Mouse (Mus musculus): Measurements from ENCODE around the gene Pusl1. TPM values are rescaled to one million over a fixed set of nuclear protein-coding genes. Genes with fewer than 3 reads are reported as not detected.

Gene Pusl1
- polyA plus RNA-seq, 2 experiments, result 12.9 to 16.8 TPM

DNA sequence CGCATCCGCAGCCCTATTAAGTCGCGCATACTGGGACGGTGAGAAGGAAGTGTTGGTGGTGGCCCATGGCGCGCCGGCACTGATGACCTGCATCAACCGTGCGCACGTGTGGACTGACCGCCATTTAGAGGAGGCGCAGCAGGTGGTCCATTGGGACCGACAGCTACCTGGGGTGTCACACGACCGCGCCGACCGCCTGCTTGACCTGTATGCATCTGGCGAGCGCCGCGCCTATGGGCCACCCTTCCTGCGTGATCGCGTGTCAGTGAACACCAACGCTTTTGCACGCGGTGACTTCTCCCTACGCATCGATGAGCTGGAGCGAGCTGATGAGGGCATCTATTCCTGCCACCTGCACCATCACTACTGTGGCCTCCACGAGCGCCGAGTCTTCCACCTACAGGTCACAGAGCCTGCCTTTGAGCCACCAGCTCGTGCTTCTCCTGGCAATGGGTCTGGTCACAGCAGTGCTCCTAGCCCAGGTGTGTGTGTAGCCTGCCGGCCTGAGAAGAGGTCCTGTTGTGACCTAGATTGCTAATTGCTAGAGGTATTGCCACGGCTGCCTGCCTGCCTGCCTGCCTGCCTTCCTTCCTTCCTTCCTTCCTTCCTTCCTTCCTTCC lies 49.8 kb downstream of the Pusl1 start:
- no peak overlapping the region for H3K4me3 ChIP-seq (ENCODE audit: insufficient read depth in 1 of 2, low read depth in 2 of 2, low read length in 2 of 2)
- TF ChIP-seq EP300 (IDR thresholded peaks at IDR 0.05; ENCODE audit: low read depth) (no peak), CTCF (IDR thresholded peaks at IDR 0.05; ENCODE audit: low read depth) (no peak)
- H3K36me3 ChIP-seq (replicated peaks; ENCODE audit: control insufficient read depth, insufficient read depth, low read depth), result no peaks in the 10 kb centered on the region
- no peak overlapping the region for H3K27ac ChIP-seq
- H3K27me3 ChIP-seq (ENCODE audit: control insufficient read depth, insufficient read depth, low read length), result peaks cover 6% of the 10 kb centered on the region
- 46% methylated on average over 38 of the region's 38 CpGs for WGBS (ENCODE audit: insufficient replicate concordance)
- DNase-seq (ENCODE audit: low read depth in 3 of 3, low spot score in 3 of 3), result no peak
- peak overlapping the region; percentile 84 for H3K4me2 ChIP-seq (ENCODE audit: low read depth)
- no peaks in the 10 kb centered on the region for H3K9me3 ChIP-seq (ENCODE audit: control insufficient read depth, low read length)
- no peak overlapping the region for H3K9ac ChIP-seq (replicated peaks)
- peaks cover 6 to 12% of the 10 kb centered on the region in 2 experiments; a peak in 3 of 4 replicates for H3K4me1 ChIP-seq (replicated peaks; ENCODE audit: control insufficient read depth in 2 of 2, insufficient read depth in 2 of 2, low read length in 1 of 2)
- ATAC-seq (ENCODE audit: insufficient read depth), result no peak

DNA sequence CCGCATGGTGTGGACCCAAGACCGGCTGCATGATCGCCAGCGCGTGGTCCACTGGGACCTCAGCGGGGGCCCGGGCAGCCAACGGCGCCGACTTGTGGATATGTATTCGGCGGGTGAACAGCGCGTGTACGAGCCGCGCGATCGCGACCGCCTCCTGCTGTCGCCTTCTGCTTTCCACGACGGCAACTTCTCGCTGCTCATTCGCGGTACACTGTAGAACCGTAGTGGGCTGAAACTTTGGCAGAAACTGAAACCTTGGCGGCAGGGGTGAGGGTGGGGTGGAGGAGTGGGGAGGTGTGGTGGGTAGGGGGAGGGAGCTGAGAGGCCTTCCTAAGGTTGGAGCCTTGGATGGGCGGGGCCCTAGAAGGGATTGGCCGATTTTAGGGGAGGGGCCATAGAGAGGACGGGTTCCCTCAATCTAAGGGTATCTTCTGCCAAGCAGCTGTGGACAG lies 50.6 kb downstream of the Pusl1 start:
- H3K4me3 ChIP-seq (ENCODE audit: insufficient read depth in 1 of 2, low read depth in 2 of 2, low read length in 2 of 2), result peak overlapping the region; percentile 57 to 60
- peak; percentile 49 to 58 (median 51) for DNase-seq (ENCODE audit: low read depth in 3 of 3, low spot score in 3 of 3)
- no peak overlapping the region for H3K27ac ChIP-seq
- peaks cover 3 to 10% of the 10 kb centered on the region in 2 experiments; a peak in 3 of 4 replicates for H3K4me1 ChIP-seq (replicated peaks; ENCODE audit: control insufficient read depth in 2 of 2, insufficient read depth in 2 of 2, low read length in 1 of 2)
- peak overlapping the region; percentile 54 for H3K9ac ChIP-seq (replicated peaks)
- H3K4me2 ChIP-seq (ENCODE audit: low read depth), result peak overlapping the region; percentile 84
- peak; percentile 84 for ATAC-seq (ENCODE audit: insufficient read depth)
- no peak for TF ChIP-seq EP300 (IDR thresholded peaks at IDR 0.05; ENCODE audit: low read depth)
- peak; percentile 60 for TF ChIP-seq CTCF (IDR thresholded peaks at IDR 0.05; ENCODE audit: low read depth)
- no peaks in the 10 kb centered on the region for H3K9me3 ChIP-seq (ENCODE audit: control insufficient read depth, low read length)
- WGBS (ENCODE audit: insufficient replicate concordance), result under 1% methylated on average over 32 of the region's 32 CpGs
- no peaks in the 10 kb centered on the region for H3K36me3 ChIP-seq (replicated peaks; ENCODE audit: control insufficient read depth, insufficient read depth, low read depth)
- peaks cover 6% of the 10 kb centered on the region for H3K27me3 ChIP-seq (ENCODE audit: control insufficient read depth, insufficient read depth, low read length)

DNA sequence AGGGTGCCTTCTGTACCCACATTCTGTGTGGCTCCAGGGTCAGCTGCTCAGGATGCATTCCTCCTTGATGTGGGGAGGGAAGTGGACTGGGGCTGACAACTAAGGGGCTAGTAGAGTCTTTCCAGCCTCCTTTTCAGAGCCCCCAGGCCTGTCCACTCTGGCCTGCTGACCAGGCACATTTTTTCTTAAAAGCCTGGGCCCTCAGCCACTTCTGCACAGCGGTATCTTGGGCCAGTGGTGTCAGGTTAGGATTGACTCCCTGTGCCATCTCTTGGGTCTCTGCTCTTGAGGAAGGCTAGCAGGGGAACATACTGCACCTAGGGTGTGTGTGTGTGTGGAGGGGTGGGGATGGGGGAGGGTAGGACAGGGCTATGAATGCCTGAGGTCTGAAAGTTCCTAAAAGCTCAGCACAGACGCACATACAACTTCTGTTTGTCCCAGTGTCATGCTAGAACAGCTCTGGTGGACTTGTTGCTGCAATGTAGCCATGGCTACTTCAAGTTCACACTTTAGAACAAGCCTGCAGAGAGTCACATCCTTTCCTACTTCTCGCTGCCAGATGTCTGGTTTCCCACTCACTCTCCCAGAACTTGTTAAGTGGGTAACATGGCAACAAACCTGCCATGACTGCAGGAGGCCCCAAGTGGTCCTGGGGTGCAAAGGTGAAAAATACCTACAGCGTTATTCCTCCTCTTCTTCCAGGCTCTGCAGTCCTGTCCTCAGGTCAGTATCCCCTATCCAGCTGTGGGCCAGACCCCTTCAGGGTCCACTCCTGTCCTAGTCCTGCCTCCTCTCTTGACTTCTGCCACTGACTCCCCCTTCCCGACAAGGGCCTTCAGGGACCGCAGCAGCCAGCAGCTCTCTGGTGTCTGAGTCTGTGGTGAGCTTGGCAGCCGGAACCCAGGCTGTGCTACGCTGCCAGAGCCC lies 51.2 kb downstream of the Pusl1 start:
- no peak for ATAC-seq (ENCODE audit: insufficient read depth)
- no peak overlapping the region for H3K27ac ChIP-seq
- peaks cover 6% of the 10 kb centered on the region for H3K27me3 ChIP-seq (ENCODE audit: control insufficient read depth, insufficient read depth, low read length)
- no peaks in the 10 kb centered on the region for H3K36me3 ChIP-seq (replicated peaks; ENCODE audit: control insufficient read depth, insufficient read depth, low read depth)
- no peaks in the 10 kb centered on the region for H3K9me3 ChIP-seq (ENCODE audit: control insufficient read depth, low read length)
- TF ChIP-seq CTCF (IDR thresholded peaks at IDR 0.05; ENCODE audit: low read depth) (no peak), EP300 (IDR thresholded peaks at IDR 0.05; ENCODE audit: low read depth) (no peak)
- H3K4me1 ChIP-seq (replicated peaks; ENCODE audit: control insufficient read depth in 2 of 2, insufficient read depth in 2 of 2, low read length in 1 of 2), result peaks cover 3 to 10% of the 10 kb centered on the region in 2 experiments; a peak in 3 of 4 replicates
- H3K9ac ChIP-seq (replicated peaks), result peak overlapping the region; percentile 54
- peak overlapping the region; percentile 84 for H3K4me2 ChIP-seq (ENCODE audit: low read depth)
- 20% methylated on average over 8 of the region's 8 CpGs for WGBS (ENCODE audit: insufficient replicate concordance)
- DNase-seq (ENCODE audit: low read depth in 3 of 3, low spot score in 3 of 3), result no peak
- peak overlapping the region; percentile 57 to 60 for H3K4me3 ChIP-seq (ENCODE audit: insufficient read depth in 1 of 2, low read depth in 2 of 2, low read length in 2 of 2)

DNA sequence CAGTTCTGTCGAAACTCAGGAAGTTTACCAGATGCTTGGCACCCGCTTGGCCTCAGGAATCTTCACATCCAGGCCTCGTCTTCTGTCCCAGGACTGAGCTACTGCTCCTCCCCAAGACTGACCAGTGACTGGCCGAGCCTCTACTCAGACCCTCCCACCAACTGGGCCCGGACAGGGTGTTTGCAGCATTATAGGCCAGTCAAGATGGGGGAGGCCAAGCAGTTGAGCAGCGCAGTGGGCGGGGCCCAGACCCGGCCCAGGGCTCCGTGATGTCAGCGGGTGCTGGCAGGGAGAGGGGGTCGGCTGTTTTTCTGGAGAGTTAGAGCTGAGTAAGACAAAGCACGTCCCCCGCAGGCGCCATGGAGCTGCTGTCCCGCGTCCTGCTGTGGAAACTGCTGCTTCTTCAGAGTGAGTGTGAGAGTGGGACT lies 52.1 kb downstream of the Pusl1 start, which contains the start of gene Mxra8:
TSS of gene Mxra8 (plus strand) at position 198 of the 428 bp plus-strand sequence.
- Histone ChIP-seq H3K36me3 (replicated peaks; ENCODE audit: control insufficient read depth, insufficient read depth, low read depth) (no peaks in the 10 kb centered on the region), H3K27ac (no peak within 1 kb of the TSS), H3K27me3 (ENCODE audit: control insufficient read depth, insufficient read depth, low read length) (peaks cover 6% of the 10 kb centered on the region), H3K4me1 (replicated peaks; ENCODE audit: control insufficient read depth in 2 of 2, insufficient read depth in 2 of 2, low read length in 1 of 2) (peaks cover 3 to 10% of the 10 kb centered on the region in 2 experiments; a peak in 3 of 4 replicates), H3K4me2 (ENCODE audit: low read depth) (peak within 1 kb of the TSS; percentile 84), H3K4me3 (ENCODE audit: insufficient read depth in 1 of 2, low read depth in 2 of 2, low read length in 2 of 2) (peak within 1 kb of the TSS; percentile 57 to 60), H3K9me3 (ENCODE audit: control insufficient read depth, low read length) (no peaks in the 10 kb centered on the region), H3K9ac (replicated peaks) (peak within 1 kb of the TSS; percentile 54; the same call in 1 of the 2 replicates)
- TF ChIP-seq EP300 (IDR thresholded peaks at IDR 0.05; ENCODE audit: low read depth) (no peak), CTCF (IDR thresholded peaks at IDR 0.05; ENCODE audit: low read depth) (no peak)
- DNase-seq (ENCODE audit: low read depth in 3 of 3, low spot score in 3 of 3), result no peak
- WGBS (ENCODE audit: insufficient replicate concordance), result 22% methylated on average over 16 of the region's 16 CpGs
- ATAC-seq (ENCODE audit: insufficient read depth), result peak; percentile 22
